Mouse (Mus musculus): ENCODE results near the gene Ltbr.

The Ltbr gene

GRCm38 (mm10) chr6:125345625-125346024, 31.9 kb upstream of the Ltbr start:
- DNase-seq (ENCODE audit: low read depth, low spot score), result no peak

GRCm38 (mm10) chr6:125344866-125345265, 31.2 kb upstream of the Ltbr start:
- DNase-seq (ENCODE audit: low read depth, low spot score), result no peak

- DNase-seq (ENCODE audit: low read depth, low spot score), result no peak
Observed at GRCm38 (mm10) chr6:125344084-125344483, 30.4 kb upstream of the Ltbr start.

- no peak for DNase-seq (ENCODE audit: low read depth, low spot score)
Observed at GRCm38 (mm10) chr6:125342198-125342597, 28.5 kb upstream of the Ltbr start.

DNA sequence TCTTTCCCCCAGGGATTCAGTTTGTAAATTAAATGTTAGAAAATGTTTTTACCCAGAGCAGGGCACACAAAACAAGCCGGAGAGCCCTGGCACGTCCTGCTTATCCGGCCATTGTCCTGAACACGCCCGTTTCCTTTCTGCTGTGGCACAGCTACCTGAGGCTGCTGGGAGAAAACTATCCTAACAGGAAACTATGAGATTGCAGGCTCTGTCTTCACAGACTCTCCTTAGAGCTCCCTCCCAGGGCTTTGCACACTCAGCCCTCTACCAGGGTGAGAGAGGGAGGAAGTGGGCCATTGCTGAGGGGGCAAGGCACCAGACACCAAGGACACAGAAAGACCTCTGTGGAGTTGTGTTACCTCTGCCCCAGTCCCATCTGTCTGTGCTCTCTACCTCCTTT, 26.6 kb upstream of the Ltbr start:
- DNase-seq (ENCODE audit: low read depth, low spot score), result no peak

- DNase-seq (ENCODE audit: low read depth, low spot score), result no peak
Observed at GRCm38 (mm10) chr6:125338791-125339660, 25.3 kb upstream of the Ltbr start.

DNA sequence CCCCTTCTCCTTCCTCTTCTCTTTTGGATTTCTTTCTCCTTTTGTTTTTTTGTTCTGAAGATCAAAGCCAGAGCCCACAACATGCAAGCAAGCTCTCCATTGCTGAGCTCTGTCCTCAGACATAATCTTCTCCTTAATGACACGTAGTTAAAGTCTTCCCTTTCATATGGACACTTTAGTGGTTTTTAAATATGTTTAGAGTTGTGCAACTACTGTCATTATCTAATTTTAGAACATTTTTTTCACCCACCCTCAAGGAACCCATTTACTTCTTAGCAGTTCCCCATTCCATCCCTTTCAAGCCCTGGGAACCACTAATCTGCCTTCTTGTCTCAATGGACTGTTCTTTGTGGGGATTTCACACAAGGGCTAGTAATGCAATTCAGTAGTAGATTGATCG, 20.7 kb upstream of the Ltbr start:
- DNase-seq (ENCODE audit: low read depth, low spot score), result no peak

DNA sequence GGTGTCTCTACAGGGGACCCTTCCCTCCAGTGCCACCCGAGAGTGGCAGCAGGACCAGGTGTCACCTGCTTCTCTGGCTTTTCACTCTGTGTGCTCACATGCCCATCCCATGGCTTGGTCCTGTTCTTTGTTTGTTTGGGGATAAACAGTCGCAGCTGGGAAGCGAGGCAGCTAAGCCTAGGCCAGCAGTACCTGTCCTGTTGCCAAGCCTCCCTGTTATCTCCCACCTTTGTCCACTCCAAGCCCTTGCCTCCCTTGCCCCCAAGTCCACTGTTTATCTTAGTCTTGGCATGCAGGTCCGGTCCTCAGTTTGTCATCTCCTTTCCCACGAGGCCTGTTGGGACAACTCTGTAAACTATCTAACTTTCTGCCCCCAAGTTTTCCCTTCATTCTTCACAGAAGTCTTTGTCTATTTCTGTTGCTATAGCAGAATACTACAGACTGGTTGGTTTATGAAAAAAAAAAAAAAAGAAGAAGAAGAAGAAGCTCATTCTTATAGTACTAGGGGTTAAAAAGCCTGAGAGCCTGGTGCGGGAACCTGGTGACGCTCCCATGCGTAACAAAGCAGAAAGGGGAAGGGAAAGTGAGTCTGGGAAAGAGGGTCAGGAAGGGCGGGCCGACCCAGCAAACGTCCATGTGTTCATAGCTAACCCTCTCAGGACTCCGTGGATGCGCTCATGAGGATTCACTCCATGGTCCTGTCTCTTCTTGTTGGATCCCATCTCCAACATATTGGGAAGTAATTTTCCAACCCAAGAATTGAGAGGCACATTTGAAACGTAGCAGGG, 19.6 kb upstream of the Ltbr start:
- DNase-seq (ENCODE audit: low read depth, low spot score), result no peak

GRCm38 (mm10) chr6:125330626-125331326, 17.1 kb upstream of the Ltbr start:
- DNase-seq (ENCODE audit: low read depth, low spot score), result peak; percentile 68

- no peak for DNase-seq (ENCODE audit: low read depth, low spot score)
Observed at GRCm38 (mm10) chr6:125328243-125328642, 14.6 kb upstream of the Ltbr start.

DNA sequence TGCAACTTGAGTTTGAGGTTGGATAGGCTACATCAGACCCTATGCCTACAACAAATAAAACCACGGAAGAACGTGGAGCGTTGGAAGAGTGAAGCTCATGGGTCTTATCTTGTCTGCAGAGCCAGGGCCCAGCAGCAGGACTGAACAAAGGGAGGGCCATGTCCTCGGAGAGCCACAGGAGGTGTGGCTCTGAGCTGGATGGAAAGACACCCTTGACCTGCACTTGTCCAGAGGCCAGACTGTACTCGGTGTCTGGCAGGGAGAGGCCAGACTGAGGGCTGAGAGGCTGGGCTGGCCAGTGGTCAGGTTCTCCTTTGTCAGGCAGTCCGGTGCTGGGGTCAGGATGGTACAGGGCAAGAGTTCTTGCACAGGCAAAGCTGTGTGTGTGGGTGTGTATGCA, 11.7 kb upstream of the Ltbr start:
- DNase-seq (ENCODE audit: low read depth, low spot score), result no peak

DNA sequence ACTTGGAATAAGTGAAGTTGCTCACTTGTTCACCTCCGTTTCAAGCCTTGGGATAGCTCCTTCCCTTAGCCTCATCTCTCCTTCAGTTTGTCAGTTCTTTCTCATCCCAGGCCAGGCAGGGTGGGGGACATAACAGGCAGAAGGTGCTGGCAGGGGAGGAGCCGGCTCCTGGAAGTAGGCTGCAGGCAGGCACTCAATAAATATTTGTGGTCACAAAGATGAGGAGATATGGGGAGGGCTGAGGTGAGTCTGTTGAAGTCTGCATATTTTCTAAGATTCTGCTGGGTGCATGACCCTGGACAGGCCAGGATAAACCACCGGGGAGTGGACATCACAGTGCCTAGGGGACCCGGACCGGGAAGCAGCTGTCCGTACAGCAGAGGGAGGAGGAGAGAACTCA, 9.9 kb upstream of the Ltbr start:
- no peak for DNase-seq (ENCODE audit: low read depth, low spot score)

- no peak for DNase-seq (ENCODE audit: low read depth, low spot score)
Observed at GRCm38 (mm10) chr6:125322794-125323193, 9.1 kb upstream of the Ltbr start.

GRCm38 (mm10) chr6:125321114-125321855, 7.6 kb upstream of the Ltbr start:
- DNase-seq (ENCODE audit: low read depth, low spot score), result no peak

DNA sequence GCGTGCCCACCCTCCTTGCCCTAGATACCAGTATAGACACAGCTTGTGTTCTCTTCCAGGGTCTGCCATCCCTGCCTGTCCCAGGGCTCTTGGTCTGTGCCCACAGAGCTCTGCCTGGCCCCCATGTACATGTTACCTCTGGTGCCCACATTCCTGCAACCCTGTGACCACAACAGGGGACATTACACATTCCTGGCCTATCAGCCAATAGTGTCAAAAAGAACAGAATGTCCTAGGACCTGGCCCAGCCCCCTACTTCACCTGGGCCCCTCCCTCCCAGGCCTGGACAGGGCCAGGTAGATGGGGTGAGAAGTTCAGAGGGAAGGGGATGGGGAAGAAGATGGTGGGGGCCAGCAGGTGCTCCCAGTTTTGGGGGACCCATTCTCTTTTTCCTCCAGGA, 6.6 kb upstream of the Ltbr start, which contains the start of gene Scnn1a:
Gene Scnn1a, plus strand, starts transcription at position 337 of the 400 bp plus-strand sequence.
- no peak for DNase-seq (ENCODE audit: low read depth, low spot score)

DNA sequence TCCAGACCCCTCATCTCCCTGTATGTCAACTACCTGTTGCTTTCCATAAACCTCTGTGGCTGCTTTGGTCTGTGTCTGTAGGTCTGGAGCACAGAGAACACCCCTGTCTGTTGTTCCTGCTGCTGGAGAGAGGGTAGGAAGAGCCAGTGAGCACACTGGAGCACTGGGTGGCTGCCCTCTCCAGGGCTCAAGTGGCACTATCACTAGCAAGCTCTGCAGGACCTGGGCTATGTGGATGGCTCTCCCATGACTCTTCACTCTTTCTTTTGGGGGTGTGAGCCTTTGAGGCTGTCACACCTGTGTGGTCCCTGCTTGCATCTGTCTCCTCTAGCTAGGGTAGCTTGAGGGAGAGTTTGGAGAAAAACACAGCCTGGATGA, 6.2 kb upstream of the Ltbr start:
- no peak for DNase-seq (ENCODE audit: low read depth, low spot score)

DNA sequence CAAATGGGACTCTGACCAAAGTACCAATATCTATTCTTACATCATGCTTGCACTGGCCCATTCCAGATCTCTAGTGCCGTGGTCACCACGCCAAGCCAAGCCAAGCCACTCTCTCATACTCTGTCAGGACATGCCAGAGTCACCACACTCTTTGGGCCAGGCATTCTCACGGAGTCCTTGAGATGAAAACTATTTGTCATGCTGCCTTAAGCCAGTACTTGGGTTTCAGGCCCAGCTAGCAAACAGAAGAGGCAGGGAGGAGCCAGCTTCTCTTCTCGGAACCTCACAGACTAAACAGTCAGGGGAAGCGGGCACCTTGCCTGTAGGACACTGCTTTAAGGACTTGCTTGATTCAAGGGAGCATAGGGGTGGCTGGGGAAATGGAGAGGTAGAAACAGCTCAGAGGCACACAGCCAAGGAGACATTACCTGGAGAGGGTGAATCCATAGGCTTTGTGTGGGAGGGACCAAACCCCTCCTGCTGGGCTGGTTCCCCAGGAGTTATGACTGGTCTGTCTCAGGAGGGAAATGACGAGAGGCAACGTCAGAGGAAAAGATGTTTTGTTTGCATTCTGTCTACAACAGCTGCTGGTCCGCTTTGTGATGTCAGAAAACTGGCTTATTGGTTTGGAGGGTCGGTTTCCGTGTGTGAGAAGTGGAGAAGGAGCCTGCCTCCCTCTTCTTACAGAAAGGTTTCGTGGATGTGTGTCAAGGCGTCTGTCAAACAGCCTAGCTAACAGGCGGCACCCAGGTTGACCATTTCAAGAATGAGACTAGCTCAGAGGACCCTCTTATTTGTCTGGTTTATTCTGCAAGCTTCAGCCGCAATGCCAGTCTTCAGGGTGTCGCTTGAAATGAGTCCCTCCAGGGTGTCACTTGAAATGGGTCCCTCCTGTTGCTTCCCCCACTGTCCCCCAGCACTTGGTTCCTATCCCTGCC, 5.6 kb upstream of the Ltbr start:
- no peak for DNase-seq (ENCODE audit: low read depth, low spot score)

DNA sequence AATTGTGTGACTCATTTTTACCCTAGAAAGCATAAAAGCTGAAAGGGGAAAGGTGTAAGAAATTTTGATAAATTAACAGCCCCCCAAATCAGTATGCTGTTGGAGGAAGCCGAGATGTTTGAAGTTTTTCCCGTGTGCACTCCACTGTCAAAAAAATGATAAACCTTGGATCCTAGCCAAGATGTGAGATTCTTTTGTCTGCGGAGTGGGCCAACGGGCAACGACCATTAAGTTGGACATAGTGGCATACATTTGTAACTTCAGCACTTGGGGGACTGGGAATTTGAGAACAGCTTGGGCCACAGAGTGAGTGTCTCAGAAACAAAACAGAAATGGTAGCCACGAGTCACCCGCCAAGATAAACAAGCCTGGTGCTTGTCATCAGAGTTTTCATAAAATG, 3.4 kb upstream of the Ltbr start:
- DNase-seq (ENCODE audit: low read depth, low spot score), result no peak

DNA sequence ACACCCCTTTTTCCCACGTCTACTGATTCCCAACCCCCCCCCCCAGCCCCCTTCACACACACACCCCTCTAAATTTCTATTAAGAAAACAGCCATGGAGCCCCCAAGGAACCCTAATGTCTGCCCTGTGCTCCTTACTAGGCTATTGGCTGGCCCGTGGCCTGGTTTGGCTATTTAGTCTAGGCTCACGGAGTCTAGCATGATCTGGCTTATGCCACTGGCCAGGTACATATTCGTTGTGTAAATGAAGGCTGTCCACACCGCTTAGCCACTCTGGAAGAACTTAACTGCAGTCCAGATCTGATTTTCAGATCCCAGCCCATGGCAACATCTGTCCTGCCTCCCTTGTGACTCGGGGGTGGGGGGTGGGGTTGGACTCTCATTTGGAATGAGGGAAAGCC, 1.1 kb upstream of the Ltbr start:
- DNase-seq (ENCODE audit: low read depth, low spot score), result no peak

- no peak for DNase-seq (ENCODE audit: low read depth, low spot score)
Observed at GRCm38 (mm10) chr6:125314231-125314563, 512 bp upstream of the Ltbr start.

Data from retina, postnatal 7 days (tissue).